Mouse (Mus musculus) left cerebral cortex, postnatal 36 days (tissue): ENCODE results near the gene Tdrd3. TPM values are rescaled to one million over a fixed set of nuclear protein-coding genes. Genes with fewer than 3 reads are reported as not detected.

Experiments
- DNase-seq, 2 experiments: peaks; one replicate each; pipeline ENCODE4 v3.0.0; 2021 to 2022; ENCODE audit warnings: low spot score in 2 of 2, mixed read lengths in 1 of 2
- intact Hi-C: fragments of 180-260 bp; cut with DNase I; formaldehyde crosslinking; loops from one replicate; pipeline ENCODE4 v1.15.1; 2025
- total RNA-seq, 2 experiments: library from RNA; stranded (reverse); gene quantifications; 2 replicates each; pipeline ENCODE4 v1.2.3; 2021

Tdrd3 gene
- total RNA-seq, 2 experiments from 2014 or later: 24.4 to 25.8 TPM

- intact Hi-C loops: no loop called here
- DNase-seq: no peak
These were observed 30.0 kb downstream of the Tdrd3 start for GRCm38 (mm10) chr14:87446331-87446913.

- intact Hi-C loops: loop anchor here (10.0 kb wide), 1 partner anchor 137 kb away; no protein-coding TSS in a partner anchor
- peak in 1 of 2 experiments; percentile 69 for DNase-seq
These were observed 35.4 kb downstream of the Tdrd3 start for GRCm38 (mm10) chr14:87451645-87452443.

- intact Hi-C loops: loop anchor here (10.0 kb wide), 1 partner anchor 141 kb away; no protein-coding TSS in a partner anchor
- no peak for DNase-seq
These were observed 39.3 kb downstream of the Tdrd3 start for GRCm38 (mm10) chr14:87455630-87456175.

- intact Hi-C loops: loop anchor here (5.0 to 10.0 kb wide), 2 partner anchors 145 to 1008 kb away; no protein-coding TSS in a partner anchor
These were observed 43.3 kb downstream of the Tdrd3 start for GRCm38 (mm10) chr14:87459777-87460176.

GRCm38 (mm10) chr14:87461543-87461942, 45.1 kb downstream of the Tdrd3 start:
- intact Hi-C loops: loop anchor here (5.0 kb wide), 1 partner anchor 1006 kb away; no protein-coding TSS in a partner anchor
- no peak for DNase-seq

More at GRCm38 (mm10) chr14:87459777-87460176, 43.3 kb downstream of the Tdrd3 start:
- DNase-seq: no peak

GRCm38 (mm10) chr14:87463963-87464654, 47.7 kb downstream of the Tdrd3 start:
- intact Hi-C loops: loop anchor here (2.0 to 5.0 kb wide), 2 partner anchors 1003 to 1519 kb away; no protein-coding TSS in a partner anchor
- DNase-seq: peak; percentile 69 to 82

- intact Hi-C loops: loop anchor here (2.0 to 5.0 kb wide), 2 partner anchors 1003 to 1518 kb away; no protein-coding TSS in a partner anchor
- no peak for DNase-seq
These were observed 48.2 kb downstream of the Tdrd3 start for GRCm38 (mm10) chr14:87464655-87465054.

- DNase-seq: no peak
- intact Hi-C loops: no loop called here
These were observed 51.1 kb downstream of the Tdrd3 start for GRCm38 (mm10) chr14:87467586-87467985.

- intact Hi-C loops: no loop called here
These were observed 55.1 kb downstream of the Tdrd3 start for GRCm38 (mm10) chr14:87471521-87471920.

GRCm38 (mm10) chr14:87472782-87473181, 56.3 kb downstream of the Tdrd3 start:
- intact Hi-C loops: no loop called here
- no peak for DNase-seq

More at GRCm38 (mm10) chr14:87471521-87471920, 55.1 kb downstream of the Tdrd3 start:
- DNase-seq: no peak

GRCm38 (mm10) chr14:87475721-87476359, 59.4 kb downstream of the Tdrd3 start:
- no peak for DNase-seq
- intact Hi-C loops: no loop called here

GRCm38 (mm10) chr14:87478339-87478951, 62.0 kb downstream of the Tdrd3 start:
- no peak for DNase-seq
- intact Hi-C loops: no loop called here

GRCm38 (mm10) chr14:87485888-87486287, 69.4 kb downstream of the Tdrd3 start:
- intact Hi-C loops: no loop called here
- DNase-seq: no peak

- intact Hi-C loops: no loop called here
- no peak for DNase-seq
These were observed 81.6 kb downstream of the Tdrd3 start for GRCm38 (mm10) chr14:87497955-87498594.

- intact Hi-C loops: no loop called here
- no peak for DNase-seq
These were observed 89.5 kb downstream of the Tdrd3 start for GRCm38 (mm10) chr14:87505924-87506323.

GRCm38 (mm10) chr14:87515281-87515680, 98.8 kb downstream of the Tdrd3 start:
- intact Hi-C loops: no loop called here
- DNase-seq: no peak

GRCm38 (mm10) chr14:87517381-87517780, 100.9 kb downstream of the Tdrd3 start:
- intact Hi-C loops: no loop called here
- DNase-seq: no peak

- intact Hi-C loops: no loop called here
- no peak for DNase-seq
These were observed 115.4 kb downstream of the Tdrd3 start for GRCm38 (mm10) chr14:87531847-87532246.
